Mouse (Mus musculus) thymus, postnatal 4 days (tissue): ENCODE results near the gene Arrdc4.
A peak's percentile ranks its signal among the peaks of the same experiment; 100 is the strongest.

ENCODE experiments used
- DNase-seq: peaks from one replicate; pipeline ENCODE4 v3.0.0; 2021

The Arrdc4 gene

GRCm38 (mm10) chr7:68708563-68709318 lies 40.3 kb downstream of the Arrdc4 start:
- DNase-seq: no peak

- DNase-seq: peak; percentile 9
Measured at GRCm38 (mm10) chr7:68705162-68705561, 43.9 kb downstream of the Arrdc4 start.

- no peak for DNase-seq
Measured at GRCm38 (mm10) chr7:68697313-68697712, 51.7 kb downstream of the Arrdc4 start.

- DNase-seq: no peak
Measured at GRCm38 (mm10) chr7:68696908-68697307, 52.1 kb downstream of the Arrdc4 start.

GRCm38 (mm10) chr7:68696446-68696845 lies 52.6 kb downstream of the Arrdc4 start:
- DNase-seq: no peak

GRCm38 (mm10) chr7:68692731-68693130 lies 56.3 kb downstream of the Arrdc4 start:
- no peak for DNase-seq

GRCm38 (mm10) chr7:68691454-68691853 lies 57.6 kb downstream of the Arrdc4 start:
- no peak for DNase-seq

- no peak for DNase-seq
Measured at GRCm38 (mm10) chr7:68687140-68687611, 61.9 kb downstream of the Arrdc4 start.
